Mouse (Mus musculus) erythroblast, embryonic 14.5 days (primary cell): ENCODE data around the gene Tram2.

Source experiments
- GATA1 ChIP-seq: IDR thresholded peaks from 2 replicates; pipeline ENCODE4 v1.6.1; 2012; ENCODE audit warnings: low read length, inconsistent platforms, mixed read lengths
- TAL1 ChIP-seq: IDR thresholded peaks from 3 replicates; pipeline ENCODE4 v1.6.1; 2012; ENCODE audit warnings: low read length, inconsistent platforms, mixed read lengths

- TF ChIP-seq GATA1 (no peak), TAL1 (no peak)
Measured at GRCm38 (mm10) chr1:21103784-21104183, 24.8 kb upstream of the Tram2 start.
